Mouse (Mus musculus): ENCODE data around the gene Ccdc88b.

Ccdc88b gene

DNA sequence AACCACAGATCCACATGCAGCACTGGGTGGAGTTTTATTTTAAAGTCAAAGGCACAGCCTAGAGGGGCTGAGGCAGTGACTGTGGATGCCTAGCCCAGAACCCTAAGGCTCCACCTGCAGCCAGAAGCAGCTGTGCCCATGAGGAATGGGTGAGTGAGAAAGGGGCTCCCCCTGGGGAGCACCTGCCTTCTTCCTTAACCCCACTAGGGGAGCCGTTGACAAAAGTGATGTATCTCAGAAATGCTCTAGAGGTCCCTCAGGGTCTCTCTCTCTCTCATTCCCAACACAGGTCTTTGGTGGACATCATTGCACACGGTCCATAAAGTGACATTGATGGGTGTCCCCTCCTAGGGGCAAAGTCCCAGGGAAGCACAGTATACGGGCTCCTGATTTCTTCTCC, 28.9 kb downstream of the Ccdc88b start:
- peak; percentile 35 for DNase-seq (ENCODE audit: low read depth)

DNA sequence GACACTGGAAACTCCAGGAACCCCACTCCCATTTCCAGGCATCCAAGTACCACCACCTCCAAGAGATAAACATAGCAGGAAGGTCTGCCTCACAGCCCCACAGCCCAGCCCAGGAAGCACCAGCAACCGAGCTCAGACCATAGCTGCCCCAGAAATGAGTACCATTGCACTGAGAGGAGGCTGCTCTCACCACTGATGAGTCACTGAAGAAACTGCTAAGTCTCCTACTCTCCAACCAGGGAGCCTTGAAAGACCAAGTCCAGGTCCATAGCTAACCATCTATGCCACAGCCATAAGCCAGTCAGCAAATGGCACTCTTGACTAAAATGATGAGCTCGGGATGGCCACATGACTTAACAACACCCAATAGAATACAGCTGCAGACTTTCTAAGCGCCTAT, 31.4 kb downstream of the Ccdc88b start:
- no peak for DNase-seq (ENCODE audit: low read depth)

DNA sequence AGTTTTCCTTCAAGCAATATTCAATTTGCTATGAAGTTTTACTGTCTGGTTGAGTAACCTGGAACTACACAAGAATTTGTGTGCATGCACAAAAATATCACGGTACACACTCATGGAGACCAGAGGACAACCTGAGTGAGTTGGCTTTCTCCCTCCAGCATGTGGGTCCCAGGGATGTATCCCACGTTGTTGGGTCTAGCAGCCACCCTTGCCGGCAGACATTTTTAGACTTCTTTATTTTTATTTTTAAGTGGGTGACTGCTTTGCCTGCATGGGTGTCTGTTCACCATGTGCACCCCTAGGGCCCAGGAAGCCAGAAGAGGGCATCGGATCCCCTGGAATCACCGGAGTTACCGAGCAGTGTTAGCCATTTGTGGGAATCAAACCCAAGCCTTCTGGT, 32.6 kb downstream of the Ccdc88b start:
- DNase-seq (ENCODE audit: low read depth), result no peak

DNA sequence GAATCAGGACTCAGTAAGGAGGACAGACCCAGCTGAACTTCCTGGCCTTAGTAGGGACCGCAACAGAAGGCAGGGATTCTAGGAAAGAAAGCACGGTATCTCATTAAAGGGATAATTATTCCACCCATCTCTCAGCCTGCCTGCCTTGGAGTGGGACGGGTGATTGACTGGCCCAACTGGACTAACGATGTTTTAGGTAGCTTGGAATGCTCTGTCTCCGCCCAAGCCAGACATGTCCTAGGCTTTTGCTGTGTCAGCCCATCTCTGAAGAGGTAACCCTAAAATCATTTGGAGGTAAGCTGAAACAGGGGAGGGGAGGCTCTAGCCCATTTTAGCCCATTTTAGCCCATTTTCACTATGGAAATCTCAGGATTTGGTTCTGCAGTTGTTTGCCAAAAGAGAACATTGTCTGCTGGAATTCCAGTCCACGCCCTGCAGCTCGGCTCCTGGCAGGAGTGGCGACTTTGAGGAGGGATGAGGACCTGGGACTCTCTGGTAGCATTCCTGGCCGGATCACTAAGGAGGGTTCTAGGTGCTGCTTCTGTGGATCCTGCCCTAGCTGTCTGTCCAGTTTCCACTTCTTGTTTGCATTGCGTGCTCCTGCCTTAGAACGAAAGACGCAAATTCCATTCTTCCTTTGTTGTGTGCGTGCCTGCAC, 37.3 kb downstream of the Ccdc88b start:
- DNase-seq (ENCODE audit: low read depth), result no peak

DNA sequence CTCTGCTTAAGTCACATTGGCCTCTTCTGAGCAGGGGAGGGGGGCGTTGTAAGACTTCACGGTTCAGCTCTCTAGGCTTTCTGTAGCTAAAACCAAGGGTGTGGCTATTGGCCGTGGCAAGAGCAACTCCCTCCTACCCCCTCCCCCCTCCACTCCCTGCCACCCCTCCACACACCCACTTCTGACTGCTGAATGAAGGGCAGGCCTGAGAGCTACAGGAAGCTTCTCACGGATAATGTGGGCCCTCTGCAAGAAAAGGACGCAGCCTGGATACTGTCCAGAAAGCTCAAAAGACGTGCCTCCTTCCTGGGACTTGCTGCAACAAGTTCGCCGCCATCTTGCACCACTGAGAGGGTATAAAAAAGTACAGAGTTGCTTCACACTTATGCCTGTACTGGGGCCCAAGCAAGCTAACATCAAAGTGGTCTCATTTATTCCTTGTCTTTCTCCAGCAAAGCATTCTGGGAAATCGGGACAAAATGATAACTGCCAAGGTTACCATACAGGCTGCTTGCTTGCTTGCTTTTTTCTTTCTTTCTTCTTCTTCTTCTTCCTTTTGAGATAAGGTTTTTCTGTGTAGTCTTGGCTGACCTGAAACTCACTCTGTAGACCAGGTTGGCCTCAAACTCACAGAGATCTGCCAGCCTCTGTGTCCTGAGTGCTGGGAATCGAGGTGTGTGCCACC, 38.7 kb downstream of the Ccdc88b start:
- DNase-seq (ENCODE audit: low read depth), result no peak

DNA sequence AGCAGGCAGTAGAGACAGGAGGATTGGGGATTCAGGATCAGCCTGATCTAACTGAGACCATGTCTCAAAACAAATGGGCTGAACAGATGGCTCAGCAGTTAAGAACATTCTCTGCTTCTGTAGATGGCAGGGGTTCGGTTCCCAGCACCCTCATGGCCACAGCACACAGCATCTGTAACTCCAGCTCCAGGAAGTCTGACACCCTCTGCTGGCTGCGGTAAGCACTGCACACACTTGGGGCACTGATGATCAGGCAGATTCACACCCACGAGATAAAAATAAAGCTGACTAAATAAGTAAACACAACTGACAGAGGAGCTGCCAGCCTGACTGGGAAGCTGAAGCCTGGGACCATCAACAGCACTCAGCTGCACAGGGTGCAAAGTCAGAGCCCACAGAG, 43.1 kb downstream of the Ccdc88b start:
- DNase-seq (ENCODE audit: low read depth), result no peak

DNA sequence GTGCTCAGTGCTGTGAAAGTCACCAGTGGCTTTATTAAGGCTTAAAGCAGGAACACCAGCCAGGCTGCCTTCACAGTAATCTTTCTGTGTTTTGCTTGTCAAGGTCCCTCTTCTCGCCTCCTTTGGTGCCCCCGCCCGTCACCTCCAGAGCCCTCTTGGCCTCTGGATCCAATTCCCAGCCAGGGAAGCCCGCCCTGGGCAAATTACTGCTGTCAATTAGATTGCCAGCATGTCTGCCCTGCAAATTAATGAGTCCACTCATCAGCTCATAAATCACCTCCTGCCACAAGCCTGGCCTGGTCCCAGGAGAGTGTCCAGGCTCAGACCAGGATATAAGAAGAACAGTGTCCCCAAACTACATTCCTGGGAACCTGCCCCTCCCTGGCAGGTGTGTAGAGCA, 43.6 kb downstream of the Ccdc88b start:
- no peak for DNase-seq (ENCODE audit: low read depth)

Measured in induced T-regulatory cell, adult 2 months (primary cell).